Mouse (Mus musculus) myocyte (in vitro differentiated cells): Measurements from ENCODE around the gene Arnt2.

Experiments used
- CEBPB ChIP-seq: IDR thresholded peaks from 2 replicates; pipeline ENCODE4 v1.6.1; 2011; ENCODE audit warnings: mild to moderate bottlenecking, moderate library complexity; ENCODE audit not compliant: poor library complexity, insufficient read depth, severe bottlenecking
- E2F4 ChIP-seq: IDR thresholded peaks from one replicate; pipeline ENCODE4 v1.6.1; 2011; ENCODE audit warnings: mild to moderate bottlenecking, control low read depth, moderate library complexity; ENCODE audit not compliant: insufficient read depth
- MAX ChIP-seq: IDR thresholded peaks from one replicate; pipeline ENCODE4 v1.6.1; 2011; ENCODE audit warnings: low read depth, mild to moderate bottlenecking, control low read depth
- MYOD1 ChIP-seq, 3 experiments: IDR thresholded peaks; one replicate each; pipeline ENCODE4 v1.6.1; 2011; ENCODE audit warnings: control low read depth in 2 of 3, low read depth in 2 of 3, mild to moderate bottlenecking in 2 of 3, moderate library complexity in 1 of 3; ENCODE audit not compliant: insufficient read length in 2 of 3, control insufficient read depth in 1 of 3
- MYOG ChIP-seq, 3 experiments: IDR thresholded peaks; one replicate each; pipeline ENCODE4 v1.6.1; 2011; ENCODE audit warnings: control low read depth in 2 of 3, low read depth in 2 of 3, mild to moderate bottlenecking in 2 of 3; ENCODE audit not compliant: insufficient read length in 2 of 3, control insufficient read depth in 1 of 3, insufficient read depth in 1 of 3
- POLR2A ChIP-seq: IDR thresholded peaks from one replicate; pipeline ENCODE4 v1.6.1; 2011; ENCODE audit warnings: low read depth, mild to moderate bottlenecking, control low read depth, moderate library complexity; ENCODE audit not compliant: insufficient read length
- REST ChIP-seq: IDR thresholded peaks from one replicate; pipeline ENCODE4 v1.6.1; 2011; ENCODE audit warnings: mild to moderate bottlenecking, control low read depth, moderate library complexity; ENCODE audit not compliant: insufficient read depth, insufficient read length
- TCF3 ChIP-seq: IDR thresholded peaks from one replicate; pipeline ENCODE4 v1.6.1; 2011; ENCODE audit warnings: low read depth, control low read depth; ENCODE audit not compliant: insufficient read length
- USF1 ChIP-seq: IDR thresholded peaks from one replicate; pipeline ENCODE4 v1.6.1; 2011; ENCODE audit warnings: low read depth, mild to moderate bottlenecking, control low read depth, moderate library complexity

- no peak for TF ChIP-seq USF1
- no peak for TF ChIP-seq POLR2A
- TF ChIP-seq MAX, result no peak
- TF ChIP-seq E2F4, result no peak
- no peak for TF ChIP-seq MYOG (IDR thresholded peaks at IDR 0.05; ENCODE audit: control insufficient read depth in 1 of 3, insufficient read depth in 1 of 3, insufficient read length in 2 of 3, low read depth in 2 of 3)
- no peak for TF ChIP-seq MYOD1 (IDR thresholded peaks at IDR 0.05; ENCODE audit: control insufficient read depth in 1 of 3, insufficient read length in 2 of 3, low read depth in 2 of 3)
- no peak for TF ChIP-seq REST
- no peak for TF ChIP-seq TCF3
- TF ChIP-seq CEBPB, result no peak
Observed at GRCm38 (mm10) chr7:84372280-84372679, 37.7 kb downstream of the Arnt2 start.
